Mouse (Mus musculus) stomach, postnatal 0 days (tissue): ENCODE measurements at regions not wholly inside any gene's neighbourhood (a gene's known extent, or its start where the extent isn't known, plus 50 kb on each side); places are given as distances from the start of the nearest gene placed in this dataset.
A peak's percentile ranks its signal among the peaks of the same experiment; 100 is the strongest.

Experiments used
- ATAC-seq: fragments of 200-750 bp; cut with Nextera tagmentation; 2 replicates; pipeline ENCODE4 v1.8.0; 2017; ENCODE audit not compliant: low FRiP score, low TSS enrichment
- DNase-seq: peaks from one replicate; pipeline ENCODE4 v3.0.0-alpha.2; 2016; ENCODE audit warnings: low spot score
- H3K27ac ChIP-seq: fragments of 300-500 bp; sonication (generic); replicated peaks from 2 replicates; pipeline ENCODE4 v1.5.1; 2014; ENCODE audit warnings: mild to moderate bottlenecking, control low read depth
- H3K27me3 ChIP-seq: fragments of 300-500 bp; sonication (generic); 2 replicates; pipeline ENCODE4 v1.6.1; 2014; ENCODE audit warnings: low read length; ENCODE audit not compliant: control insufficient read depth, insufficient read depth
- H3K36me3 ChIP-seq: fragments of 300-500 bp; sonication (generic); 2 replicates; pipeline ENCODE4 v1.6.1; 2014; ENCODE audit warnings: low read length, mixed read lengths; ENCODE audit not compliant: control insufficient read depth, insufficient read depth
- H3K4me1 ChIP-seq: fragments of 300-500 bp; sonication (generic); replicated peaks from 2 replicates; pipeline ENCODE4 v1.6.1; 2014; ENCODE audit warnings: antibody characterized with exemption; ENCODE audit not compliant: control insufficient read depth, insufficient read depth
- H3K4me2 ChIP-seq: fragments of 300-500 bp; sonication (generic); replicated peaks from 2 replicates; pipeline ENCODE4 v1.6.1; 2014; ENCODE audit warnings: low read depth, mild to moderate bottlenecking, control low read depth, moderate library complexity
- H3K4me3 ChIP-seq: fragments of 300-500 bp; sonication (generic); 2 replicates; pipeline ENCODE4 v1.5.1; 2014; ENCODE audit warnings: low read depth, low read length, control low read depth
- H3K9ac ChIP-seq: fragments of 300-500 bp; sonication (generic); 2 replicates; pipeline ENCODE4 v1.6.1; 2014; ENCODE audit warnings: mild to moderate bottlenecking, low read length, control low read depth, mixed read lengths
- H3K9me3 ChIP-seq: fragments of 300-500 bp; sonication (generic); 2 replicates; pipeline ENCODE4 v1.6.1; 2016; ENCODE audit warnings: low read length; ENCODE audit not compliant: control insufficient read depth
- CTCF ChIP-seq: IDR thresholded peaks from 2 replicates; pipeline ENCODE4 v1.5.1; 2016; ENCODE audit warnings: antibody characterized with exemption, low read depth, mild to moderate bottlenecking, moderate library complexity
- EP300 ChIP-seq: optimal IDR thresholded peaks from 2 replicates; pipeline ENCODE3; 2016; ENCODE audit warnings: antibody characterized with exemption
- WGBS: fragments of 180-500 bp; shearing (Covaris S2); extraction: QIAGEN DNeasy Blood & Tissue Kit; methylation state at CpG from one replicate; pipeline ENCODE4 v1.1.7; 2014; 5-methylcytosine and 5-hydroxymethylcytosine counted together

- no peak for DNase-seq
These were observed 87.8 kb upstream of the Gm14444 start for GRCm38 (mm10) chr2:174922208-174922607.

GRCm38 (mm10) chr2:174929718-174930117, 80.3 kb upstream of the Gm14444 start:
- Histone ChIP-seq H3K9ac (no peak overlapping the region), H3K27ac (no peak overlapping the region), H3K27me3 (no peaks in the 10 kb centered on the region), H3K4me3 (no peak overlapping the region), H3K4me2 (no peak overlapping the region), H3K9me3 (no peaks in the 10 kb centered on the region), H3K36me3 (no peaks in the 10 kb centered on the region), H3K4me1 (no peaks in the 10 kb centered on the region)
- ATAC-seq (no peak), DNase-seq (no peak)
- WGBS, result 44% methylated on average over 2 of the region's 2 CpGs
- TF ChIP-seq CTCF, result peak; percentile 47
- no peak for TF ChIP-seq EP300

More at GRCm38 (mm10) chr2:174922208-174922607, 87.8 kb upstream of the Gm14444 start:
- Histone ChIP-seq H3K4me2 (no peak overlapping the region), H3K4me3 (no peak overlapping the region), H3K27me3 (no peaks in the 10 kb centered on the region), H3K4me1 (no peaks in the 10 kb centered on the region), H3K36me3 (no peaks in the 10 kb centered on the region), H3K9ac (no peak overlapping the region), H3K9me3 (no peaks in the 10 kb centered on the region), H3K27ac (no peak overlapping the region)
- ATAC-seq, result no peak
- WGBS, result 45% methylated on average over 4 of the region's 4 CpGs
- no peak for TF ChIP-seq CTCF
- TF ChIP-seq EP300, result no peak

GRCm38 (mm10) chr2:174932137-174933012, 77.7 kb upstream of the Gm14444 start:
- no peak overlapping the region for H3K4me3 ChIP-seq
- no peak overlapping the region for H3K27ac ChIP-seq
- H3K4me1 ChIP-seq, result no peaks in the 10 kb centered on the region
- H3K27me3 ChIP-seq, result no peaks in the 10 kb centered on the region
- no peaks in the 10 kb centered on the region for H3K9me3 ChIP-seq
- DNase-seq, result peak; percentile 86
- no peak for TF ChIP-seq EP300
- TF ChIP-seq CTCF, result peak; percentile 99
- H3K4me2 ChIP-seq, result no peak overlapping the region; the same call in 1 of the 2 replicates
- H3K9ac ChIP-seq, result no peak overlapping the region
- WGBS, result 35% methylated on average over 20 of the region's 20 CpGs
- ATAC-seq, result peak; percentile 71
- H3K36me3 ChIP-seq, result no peaks in the 10 kb centered on the region

GRCm38 (mm10) chr2:174933013-174933353, 77.1 kb upstream of the Gm14444 start:
- WGBS, result 21% methylated on average over 6 of the region's 6 CpGs
- Histone ChIP-seq H3K4me2 (no peak overlapping the region), H3K9ac (no peak overlapping the region), H3K9me3 (no peaks in the 10 kb centered on the region), H3K36me3 (no peaks in the 10 kb centered on the region), H3K4me1 (no peaks in the 10 kb centered on the region), H3K27me3 (no peaks in the 10 kb centered on the region), H3K4me3 (no peak overlapping the region), H3K27ac (no peak overlapping the region)
- no peak for TF ChIP-seq EP300
- no peak for TF ChIP-seq CTCF
- 0 out of 2 replicates have a peak, but pooled peaks have one; percentile 15 for ATAC-seq
- DNase-seq, result no peak

- Histone ChIP-seq H3K4me3 (no peak overlapping the region), H3K27me3 (no peaks in the 10 kb centered on the region), H3K4me2 (no peak overlapping the region), H3K9ac (no peak overlapping the region), H3K9me3 (no peaks in the 10 kb centered on the region), H3K4me1 (no peaks in the 10 kb centered on the region), H3K27ac (no peak overlapping the region), H3K36me3 (no peaks in the 10 kb centered on the region)
- TF ChIP-seq EP300 (no peak), CTCF (peak; percentile 60)
- ATAC-seq (no peak), DNase-seq (no peak)
- 45% methylated on average over 5 of the region's 5 CpGs for WGBS
These were observed 73.4 kb upstream of the Gm14444 start for GRCm38 (mm10) chr2:174936665-174937064.

- Histone ChIP-seq H3K27ac (no peak overlapping the region), H3K27me3 (no peaks in the 10 kb centered on the region), H3K4me1 (no peaks in the 10 kb centered on the region), H3K4me2 (no peak overlapping the region), H3K9ac (no peak overlapping the region), H3K4me3 (no peak overlapping the region), H3K36me3 (no peaks in the 10 kb centered on the region), H3K9me3 (no peaks in the 10 kb centered on the region)
- no peak for DNase-seq
- TF ChIP-seq CTCF (no peak), EP300 (no peak)
- no peak for ATAC-seq
- 78% methylated on average over 4 of the region's 4 CpGs for WGBS
These were observed 72.1 kb upstream of the Gm14444 start for GRCm38 (mm10) chr2:174937930-174938329.
